Mouse (Mus musculus): ENCODE data around the gene Resp18.

The Resp18 gene

GRCm38 (mm10) chr1:75264091-75264880 lies 13.9 kb downstream of the Resp18 start, which contains the start of gene Ptprn:
Ptprn (minus strand) TSS chr1:75264502.
- DNase-seq: no peak

- peak; percentile 70 to 87 for DNase-seq
Measured at GRCm38 (mm10) chr1:75262969-75263951, 15.0 kb downstream of the Resp18 start.

GRCm38 (mm10) chr1:75261278-75261677 lies 16.9 kb downstream of the Resp18 start:
- DNase-seq: peak in 1 of 2 experiments; percentile 29

- DNase-seq: peak in 1 of 2 experiments; percentile 38
Measured at GRCm38 (mm10) chr1:75255516-75256046, 22.6 kb downstream of the Resp18 start.

- DNase-seq: no peak
Measured at GRCm38 (mm10) chr1:75254625-75255013, 23.6 kb downstream of the Resp18 start.

- DNase-seq: peak; percentile 79 to 93
Measured at GRCm38 (mm10) chr1:75253849-75254624, 24.2 kb downstream of the Resp18 start.

- peak in 1 of 2 experiments; percentile 36 for DNase-seq
Measured at GRCm38 (mm10) chr1:75253029-75253428, 25.2 kb downstream of the Resp18 start.

- DNase-seq: no peak
Measured at GRCm38 (mm10) chr1:75252308-75252707, 25.9 kb downstream of the Resp18 start.

GRCm38 (mm10) chr1:75251112-75251970 lies 26.9 kb downstream of the Resp18 start:
- DNase-seq: peak; percentile 88 to 92

GRCm38 (mm10) chr1:75250498-75250897 lies 27.7 kb downstream of the Resp18 start:
- DNase-seq: no peak

- DNase-seq: no peak
Measured at GRCm38 (mm10) chr1:75248041-75248772, 30.0 kb downstream of the Resp18 start.

- no peak for DNase-seq
Measured at GRCm38 (mm10) chr1:75247071-75247930, 30.9 kb downstream of the Resp18 start.

GRCm38 (mm10) chr1:75244836-75245235 lies 33.4 kb downstream of the Resp18 start:
- peak in 1 of 2 experiments; percentile 63 for DNase-seq

GRCm38 (mm10) chr1:75244175-75244826 lies 33.9 kb downstream of the Resp18 start:
- DNase-seq: no peak

- no peak for DNase-seq
Measured at GRCm38 (mm10) chr1:75243411-75243810, 34.8 kb downstream of the Resp18 start.

- no peak for DNase-seq
Measured at GRCm38 (mm10) chr1:75239591-75239990, 38.6 kb downstream of the Resp18 start.

- DNase-seq: peak; percentile 91 to 97
Measured at GRCm38 (mm10) chr1:75236117-75237050, 41.8 kb downstream of the Resp18 start, which contains the start of gene Dnajb2. Dnajb2 (plus strand) TSS chr1:75236406.

GRCm38 (mm10) chr1:75234606-75235005 lies 43.6 kb downstream of the Resp18 start:
- DNase-seq: peak; percentile 76 to 85

Measured in kidney, postnatal 25 days (tissue).